Mouse (Mus musculus) ES-Bruce4 (cell line): ENCODE measurements around the gene Erv3.

Experiments
- CTCF ChIP-seq: IDR thresholded peaks from one replicate; pipeline ENCODE4 v1.8.1; 2011; ENCODE audit warnings: low read depth, low read length
- POLR2A ChIP-seq: IDR thresholded peaks from one replicate; pipeline ENCODE4 v1.8.1; 2011; ENCODE audit warnings: low read length; ENCODE audit not compliant: insufficient read depth

DNA sequence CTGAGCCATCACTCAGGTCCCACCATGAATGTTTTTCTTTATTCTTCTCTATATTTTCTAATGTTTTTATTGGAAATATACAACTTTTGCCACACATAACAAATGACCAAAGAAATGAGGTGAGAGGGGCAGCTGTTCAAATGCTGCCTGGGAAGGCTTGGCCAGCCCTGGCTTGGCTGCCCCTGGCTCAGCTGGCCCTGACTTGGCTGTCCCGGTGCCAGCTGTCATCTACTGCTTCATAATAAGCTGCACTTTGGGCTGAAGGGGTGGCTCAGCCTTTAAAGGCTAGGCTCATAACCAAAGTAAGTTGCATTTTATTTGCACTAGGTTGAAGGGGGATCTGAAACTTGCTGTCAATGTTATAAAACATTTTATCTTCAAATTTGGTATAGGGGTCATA lies 47.3 kb upstream of the Erv3 start:
- TF ChIP-seq POLR2A = no peak
- no peak for TF ChIP-seq CTCF
